Mouse (Mus musculus): Measurements from ENCODE around the gene Slx1b. TPM values are rescaled to one million over a fixed set of nuclear protein-coding genes. Genes with fewer than 3 reads are reported as not detected.
"Not testable (repeated sequence)": the region's sequence is repeated elsewhere in the genome, so short reads cannot be mapped to it uniquely, and the experiment has no call there.

Gene Slx1b
- 10 to 100 TPM; 17.3 to 17.4 TPM for total RNA-seq (2021)
- long read RNA-seq, transcript Slx1b-202 (5 exons, 1,390 nt), result major isoform, 7 of 12 reads
- long read RNA-seq, partial matches to known transcripts, result 2 of 12 reads
- long read RNA-seq, other reads (novel, unspliced or antisense), result 2 of 12 reads

DNA sequence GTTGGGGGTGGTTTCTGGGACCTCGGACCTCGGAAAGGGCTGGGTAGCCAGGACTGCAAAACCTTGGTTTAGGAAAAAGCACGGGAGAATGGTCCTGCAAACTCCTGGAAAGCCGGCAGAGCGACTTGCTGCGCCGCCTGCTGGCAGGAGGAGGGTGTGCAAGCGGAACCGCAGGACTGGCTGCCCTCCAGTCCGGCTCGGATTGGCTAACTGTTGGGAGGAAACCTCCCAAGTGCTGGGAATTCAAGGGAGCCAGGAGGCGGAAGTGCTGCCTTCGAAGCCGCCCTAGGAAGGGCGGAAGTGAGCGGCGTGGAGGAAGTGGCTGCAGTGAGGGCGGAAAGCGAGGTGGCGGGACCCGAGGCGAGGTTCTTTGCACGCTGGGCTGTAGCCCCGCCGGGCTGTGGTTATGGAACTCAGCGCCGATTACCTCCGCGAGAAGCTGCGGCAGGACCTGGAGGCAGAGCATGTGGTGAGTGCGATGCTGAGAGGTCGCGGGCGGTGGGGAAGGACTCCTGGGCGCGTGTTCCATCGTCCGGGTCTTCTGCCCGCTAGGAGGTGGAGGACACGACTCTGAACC is at the start of gene Slx1b:
Gene Slx1b, minus strand, starts transcription at position 154 of the 577 bp plus-strand sequence.
- DNase-seq (ENCODE audit: low spot score in 2 of 2), result peak; percentile 95 to 97

DNA sequence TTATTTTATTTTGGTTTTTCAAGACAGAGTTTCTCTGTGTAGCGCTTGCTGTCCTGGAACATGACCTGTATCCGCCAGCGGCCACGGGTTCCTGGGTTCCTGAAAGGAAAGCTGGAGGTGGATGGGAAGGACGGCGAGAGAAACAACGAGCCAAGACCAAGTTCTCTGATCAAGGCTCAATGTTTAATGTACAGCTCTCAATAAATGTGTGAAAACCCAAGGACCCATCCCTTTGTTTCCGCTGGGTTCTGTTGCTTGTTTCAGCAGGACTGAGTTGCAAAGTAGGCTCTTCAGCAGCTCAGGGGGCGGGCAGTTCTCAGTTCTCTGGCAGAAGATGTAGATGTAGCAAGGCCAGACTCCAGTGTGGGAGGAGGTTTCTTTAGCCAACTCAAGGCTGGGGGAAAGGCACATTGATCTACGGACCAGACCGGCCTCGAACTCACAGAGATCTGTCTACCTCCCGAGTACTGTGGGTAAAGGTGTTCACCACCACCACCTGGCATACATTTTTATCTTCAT is 46.4 kb upstream of the Slx1b start:
- no peak for DNase-seq (ENCODE audit: low spot score in 2 of 2)

DNA sequence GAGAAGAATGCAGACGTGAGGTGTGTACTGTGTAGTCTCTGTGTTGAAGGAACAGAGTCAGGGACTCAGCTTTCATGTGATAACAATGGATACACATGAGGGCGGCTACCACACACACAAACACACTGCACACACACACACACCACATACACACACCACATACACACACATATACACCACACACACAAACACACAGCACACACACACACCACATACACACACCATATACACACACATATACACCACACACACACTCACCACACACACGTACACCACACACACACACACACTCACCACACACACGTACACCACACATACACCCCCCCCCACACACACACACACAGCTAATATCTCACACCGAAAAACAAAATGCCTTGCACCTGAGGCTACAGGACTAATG is 45.9 kb upstream of the Slx1b start:
- no peak for DNase-seq (ENCODE audit: low spot score in 2 of 2)

DNA sequence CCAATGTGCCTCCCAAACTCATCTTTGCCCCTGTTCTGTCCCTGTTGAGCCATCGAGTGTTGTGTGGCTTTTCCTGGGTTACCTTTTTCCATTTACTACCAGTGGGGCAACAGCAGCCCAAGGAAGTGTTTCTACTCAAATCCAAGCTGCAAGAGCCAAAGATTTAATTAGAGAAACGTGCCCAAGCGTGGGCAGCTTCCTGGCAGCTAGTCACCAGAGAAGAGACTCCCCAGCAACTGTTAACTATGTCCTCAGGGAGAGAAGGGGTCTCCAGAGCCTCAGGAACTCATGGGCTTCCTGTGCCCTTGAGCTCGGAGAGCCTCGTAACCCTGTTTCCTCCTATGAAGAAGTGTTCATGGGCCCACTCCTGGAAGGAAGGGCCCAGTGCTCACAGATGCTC is 45.4 kb upstream of the Slx1b start:
- DNase-seq (ENCODE audit: low spot score in 2 of 2), result no peak

DNA sequence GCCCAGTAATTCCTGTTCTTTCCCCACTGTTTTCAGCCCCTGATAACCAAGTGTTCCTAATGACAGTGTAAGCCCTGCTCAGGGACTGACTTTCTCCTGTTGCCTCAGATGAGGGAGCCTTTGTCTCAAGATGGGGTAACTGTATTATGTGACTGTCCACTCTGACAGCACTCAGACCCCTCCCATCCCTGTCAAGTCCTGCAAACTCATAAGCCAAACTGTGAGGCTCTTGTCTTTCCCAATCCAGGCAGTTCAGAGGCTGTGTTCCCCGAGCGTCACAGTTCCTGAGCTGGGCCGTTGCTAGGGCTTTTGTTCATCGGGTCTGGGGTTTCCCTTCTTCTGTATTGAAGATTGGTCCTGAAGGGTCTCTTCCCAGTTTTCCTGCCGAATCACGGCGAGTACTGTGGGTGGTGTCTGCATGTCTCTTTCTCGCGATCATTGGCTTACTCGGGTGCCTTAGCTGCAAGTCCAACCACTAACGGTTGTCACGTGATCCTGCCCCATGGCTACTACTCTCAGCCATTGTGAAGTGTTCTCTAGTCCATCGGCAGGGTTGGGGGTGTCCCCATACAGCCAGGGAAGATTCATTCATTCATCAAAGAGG is 44.6 kb upstream of the Slx1b start:
- no peak for DNase-seq (ENCODE audit: low spot score in 2 of 2)

DNA sequence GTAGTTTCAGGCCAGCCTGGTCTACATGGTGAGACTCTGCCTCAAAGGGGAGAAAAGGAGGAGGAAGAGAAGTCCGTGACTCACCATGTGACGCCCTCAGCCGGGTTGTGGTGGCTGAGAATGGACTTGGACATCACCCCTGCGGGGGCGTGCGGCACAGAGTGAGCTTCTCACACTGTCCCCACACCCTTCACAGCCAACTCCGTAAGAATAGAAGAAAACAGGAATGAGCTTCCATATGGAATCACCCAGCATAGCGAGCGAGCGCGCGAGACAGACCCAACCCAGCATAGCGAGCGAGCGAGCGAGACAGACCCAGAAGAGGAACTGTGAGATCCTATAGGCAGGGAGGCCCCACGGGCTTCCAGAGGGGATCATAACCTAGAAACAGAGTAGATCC is 44.0 kb upstream of the Slx1b start:
- no peak for DNase-seq (ENCODE audit: low spot score in 2 of 2)

DNA sequence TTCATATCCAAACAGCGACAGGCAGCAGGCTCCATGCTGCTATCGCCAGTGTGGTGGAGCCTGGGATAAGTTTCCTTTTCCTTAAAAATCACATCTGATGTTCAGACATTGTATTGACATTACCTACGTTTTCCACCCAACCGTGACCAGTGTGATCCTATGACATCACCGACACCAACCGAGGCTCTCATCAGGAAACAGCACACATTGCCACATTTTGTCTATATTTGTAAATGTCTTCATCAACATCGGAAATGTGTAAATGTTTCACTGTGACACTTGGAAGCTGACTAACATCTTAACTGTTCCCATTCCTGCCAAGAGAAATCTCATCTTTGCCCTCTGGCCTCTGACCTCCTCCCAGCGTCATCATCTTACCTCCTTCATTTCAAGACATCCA is 40.5 kb upstream of the Slx1b start:
- no peak for DNase-seq (ENCODE audit: low spot score in 2 of 2)

DNA sequence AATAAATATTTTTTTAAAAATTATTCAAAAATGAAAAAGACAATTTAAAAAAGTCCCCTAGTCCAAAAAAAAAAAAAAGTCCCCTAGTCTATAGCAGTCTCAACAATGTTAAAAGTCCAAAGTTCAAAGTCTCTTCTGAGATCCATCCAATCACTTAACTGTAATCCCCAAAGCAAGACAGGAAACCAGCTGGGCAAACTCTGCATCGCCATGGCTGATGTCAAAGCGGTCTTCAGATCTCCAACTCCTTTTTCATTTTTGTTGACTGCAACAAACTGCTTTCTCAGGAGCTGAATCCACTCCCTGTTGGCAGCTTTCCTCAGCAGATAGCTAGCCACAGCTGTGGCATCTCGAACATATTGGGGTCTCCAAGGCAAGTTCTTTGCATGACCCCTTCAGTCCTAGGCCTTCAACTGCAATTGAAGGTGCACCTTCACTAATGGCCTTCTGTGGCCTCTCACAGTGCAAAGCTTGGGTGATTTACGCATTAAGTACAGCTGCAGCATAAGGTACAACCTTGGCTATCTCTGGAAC is 34.7 kb upstream of the Slx1b start:
- not testable (repeated sequence) for DNase-seq (ENCODE audit: low spot score in 2 of 2)

DNA sequence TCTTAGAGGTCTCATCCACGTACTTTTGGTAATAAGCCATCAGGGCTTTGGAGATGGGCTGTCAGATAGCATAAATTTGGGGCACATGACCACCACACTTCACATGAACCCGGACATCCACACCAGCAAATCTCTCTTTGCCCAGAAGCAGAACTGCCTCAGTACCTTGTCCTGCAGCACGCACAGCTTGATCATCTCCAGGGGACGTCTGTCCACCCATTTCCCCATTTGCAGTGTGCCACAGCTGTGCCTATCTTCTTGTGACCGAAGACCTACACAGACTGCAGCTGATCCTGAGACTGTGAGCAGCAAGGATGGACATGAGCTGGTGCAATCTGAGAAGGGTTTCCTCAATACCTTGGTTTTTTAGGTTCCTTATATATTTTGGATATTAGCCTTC is 30.1 kb upstream of the Slx1b start:
- no peak for DNase-seq (ENCODE audit: low spot score in 2 of 2)

DNA sequence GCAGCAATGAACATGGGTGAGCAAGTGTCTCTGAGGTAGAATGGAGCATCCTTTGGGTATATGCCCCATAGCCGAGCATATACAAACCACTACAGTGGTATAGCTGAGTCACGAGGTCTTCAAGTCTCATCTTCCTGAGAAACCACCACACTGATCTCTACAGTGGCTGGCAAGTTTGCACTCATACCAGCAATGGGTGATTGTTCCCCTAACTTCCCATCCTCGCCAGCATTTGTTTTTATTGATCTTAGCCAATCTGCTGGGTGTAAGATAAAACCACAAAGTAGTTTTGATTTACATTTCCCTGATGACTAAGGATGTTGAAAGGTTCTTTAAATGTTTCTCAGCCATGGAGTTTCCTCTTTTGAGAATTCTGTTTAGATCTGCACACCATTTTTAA is 29.5 kb upstream of the Slx1b start:
- no peak for DNase-seq (ENCODE audit: low spot score in 2 of 2)

DNA sequence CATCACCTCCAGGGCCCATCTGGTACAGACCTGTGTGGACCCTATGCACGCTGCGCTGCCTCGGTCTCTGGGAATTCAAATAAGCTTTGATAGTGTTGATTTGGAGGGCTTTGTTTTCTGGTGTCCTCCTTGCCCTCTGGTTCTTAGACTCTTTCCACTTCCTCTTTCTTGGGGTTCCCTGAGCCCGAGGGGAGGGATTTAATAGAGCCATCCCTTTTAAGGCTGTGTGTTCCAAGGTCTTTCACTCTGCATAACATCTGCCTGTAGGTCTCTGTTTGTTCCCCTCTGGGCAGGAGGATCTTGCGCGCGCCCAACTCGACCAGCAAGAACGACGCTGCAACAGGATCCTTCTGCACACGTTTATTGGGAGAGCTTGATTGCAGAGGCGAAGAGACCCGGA is 26.1 kb upstream of the Slx1b start:
- no peak for DNase-seq (ENCODE audit: low spot score in 2 of 2)

DNA sequence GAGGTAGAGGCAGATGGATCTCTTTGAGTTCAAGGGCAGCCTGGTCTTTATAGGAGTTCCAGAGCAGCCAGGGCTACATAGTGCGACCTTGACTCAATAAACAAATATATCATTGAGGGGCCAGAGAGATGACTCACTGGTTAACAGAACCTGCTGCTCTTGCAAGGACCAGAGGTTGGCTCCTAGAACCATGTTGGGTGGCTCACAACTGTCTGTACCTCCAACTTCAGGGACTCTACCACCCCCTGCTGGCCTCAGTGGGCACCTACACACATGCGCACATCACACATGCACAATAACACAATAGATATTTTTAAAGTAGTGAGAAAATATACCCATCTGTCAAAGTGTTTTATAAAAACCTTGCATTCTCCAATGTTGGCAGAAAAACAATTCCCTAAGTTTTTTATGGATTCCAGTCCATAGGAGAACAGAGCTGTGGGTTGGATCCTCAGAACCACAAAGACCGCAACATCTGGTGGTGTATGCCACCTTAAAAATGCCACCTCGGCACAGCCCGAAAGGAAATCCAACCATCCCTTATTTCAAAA is 23.3 kb upstream of the Slx1b start:
- peak in 1 of 2 experiments; percentile 49 for DNase-seq (ENCODE audit: low spot score in 2 of 2)

DNA sequence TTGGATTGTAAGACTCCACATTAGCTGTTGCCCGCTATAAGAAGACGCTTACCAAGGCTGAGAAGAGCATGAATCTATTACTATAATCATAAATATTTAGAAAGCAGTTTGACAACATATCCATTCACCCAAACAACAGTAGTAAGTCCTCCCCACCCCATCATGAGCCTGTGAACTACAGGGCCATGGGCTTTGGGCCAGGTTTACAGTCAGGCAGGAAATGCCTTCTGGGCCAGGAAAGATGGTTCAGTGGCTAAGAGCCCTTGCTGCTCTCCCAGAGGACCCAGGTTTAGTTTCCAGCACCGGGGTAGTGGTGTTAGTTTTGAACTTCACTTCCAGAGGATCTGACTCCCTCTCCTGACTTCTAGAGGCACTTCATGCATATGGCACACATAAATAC is 22.0 kb upstream of the Slx1b start:
- DNase-seq (ENCODE audit: low spot score in 2 of 2), result no peak

DNA sequence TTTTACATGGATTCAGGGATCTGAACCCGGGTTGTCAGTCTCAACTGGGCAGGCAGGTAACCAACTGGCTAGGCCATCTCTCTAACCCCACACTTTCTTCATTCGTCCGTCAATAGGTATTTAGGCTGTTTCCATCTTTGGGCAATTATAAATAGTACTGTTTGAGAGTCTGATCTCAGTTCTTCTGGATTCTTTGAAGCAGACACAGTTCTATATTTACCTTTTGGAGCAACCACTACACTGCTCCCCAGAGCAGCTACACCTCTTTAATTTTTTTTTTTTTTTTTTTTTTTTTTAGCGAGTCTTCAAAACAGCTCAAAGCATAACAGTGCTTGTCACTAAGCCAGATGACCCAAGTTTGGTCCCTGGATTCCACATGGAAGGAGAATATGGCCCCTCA is 20.1 kb upstream of the Slx1b start:
- DNase-seq (ENCODE audit: low spot score in 2 of 2), result no peak

DNA sequence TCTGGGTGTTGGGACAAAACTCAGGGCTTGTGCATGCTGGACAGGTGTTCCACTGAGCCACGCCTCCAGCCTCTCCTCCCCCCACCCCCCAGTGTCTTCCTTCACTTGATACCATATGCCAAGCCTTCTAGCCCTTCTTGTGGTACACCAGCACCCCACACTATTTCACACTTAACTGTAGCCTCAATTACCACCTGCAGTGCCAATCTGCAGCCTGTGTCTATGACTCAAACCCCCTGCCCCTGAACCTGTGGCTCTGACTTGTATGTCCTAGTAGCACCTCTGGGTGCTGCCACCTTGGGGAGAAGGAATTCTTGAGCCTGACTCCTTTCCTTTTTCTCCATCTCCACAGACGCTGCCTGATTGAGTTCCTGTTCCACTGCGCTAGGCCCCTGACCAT is 16.3 kb upstream of the Slx1b start:
- no peak for DNase-seq (ENCODE audit: low spot score in 2 of 2)

DNA sequence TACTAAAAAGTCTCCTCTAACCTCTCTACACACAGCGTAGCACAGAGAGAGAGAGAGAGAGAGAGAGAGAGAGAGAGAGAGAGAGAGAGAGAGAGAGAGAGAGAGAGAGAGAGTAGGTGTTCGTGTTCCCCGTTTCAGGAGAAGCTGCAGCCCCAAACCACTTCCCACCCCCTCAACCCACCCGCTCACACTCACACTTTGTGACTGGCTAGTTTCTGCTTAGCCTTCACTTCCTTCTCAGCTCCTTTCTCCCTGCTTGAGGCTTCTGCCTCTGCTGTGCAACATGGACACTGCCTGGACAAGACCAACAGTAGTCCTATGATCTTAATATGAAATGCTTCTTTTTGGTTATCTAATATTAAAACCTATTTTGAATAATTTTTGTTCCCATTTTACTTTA is 14.7 kb upstream of the Slx1b start:
- no peak for DNase-seq (ENCODE audit: low spot score in 2 of 2)

DNA sequence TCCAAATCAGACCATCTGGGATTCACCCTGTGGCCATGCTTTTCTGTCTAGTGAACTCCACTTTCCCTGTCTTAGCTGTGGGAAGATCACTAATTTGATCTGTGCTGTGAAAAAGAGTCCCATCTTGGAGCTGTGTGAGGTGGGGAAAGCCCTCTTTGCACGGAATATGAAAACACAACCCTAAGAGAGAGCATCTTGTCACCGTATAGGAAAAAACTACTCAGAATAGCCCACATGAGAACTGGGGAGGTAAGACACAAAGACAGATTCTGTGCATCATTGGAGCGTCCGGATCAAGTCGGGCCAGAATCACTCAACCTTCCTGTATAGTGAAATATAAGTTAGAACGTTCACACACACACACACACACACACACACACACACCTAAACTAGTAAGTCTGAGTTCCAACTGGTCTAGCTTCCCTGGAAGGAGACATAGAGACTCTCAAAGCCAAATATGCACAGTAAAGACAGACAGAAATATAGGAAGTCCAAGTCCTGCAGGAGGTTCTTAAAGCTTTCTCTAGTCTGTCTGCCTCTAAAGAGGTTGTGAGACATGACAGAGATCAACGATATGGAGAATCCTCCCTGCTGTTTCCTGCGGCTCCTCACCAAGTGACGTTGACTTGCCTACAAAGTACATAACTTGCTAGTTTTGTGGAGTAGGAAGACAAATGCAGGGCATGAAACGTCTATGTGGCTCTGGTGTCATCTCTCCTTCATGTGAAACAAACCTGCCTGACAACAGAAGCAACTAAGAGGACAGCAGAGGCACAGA is 12.8 kb upstream of the Slx1b start:
- no peak for DNase-seq (ENCODE audit: low spot score in 2 of 2)

DNA sequence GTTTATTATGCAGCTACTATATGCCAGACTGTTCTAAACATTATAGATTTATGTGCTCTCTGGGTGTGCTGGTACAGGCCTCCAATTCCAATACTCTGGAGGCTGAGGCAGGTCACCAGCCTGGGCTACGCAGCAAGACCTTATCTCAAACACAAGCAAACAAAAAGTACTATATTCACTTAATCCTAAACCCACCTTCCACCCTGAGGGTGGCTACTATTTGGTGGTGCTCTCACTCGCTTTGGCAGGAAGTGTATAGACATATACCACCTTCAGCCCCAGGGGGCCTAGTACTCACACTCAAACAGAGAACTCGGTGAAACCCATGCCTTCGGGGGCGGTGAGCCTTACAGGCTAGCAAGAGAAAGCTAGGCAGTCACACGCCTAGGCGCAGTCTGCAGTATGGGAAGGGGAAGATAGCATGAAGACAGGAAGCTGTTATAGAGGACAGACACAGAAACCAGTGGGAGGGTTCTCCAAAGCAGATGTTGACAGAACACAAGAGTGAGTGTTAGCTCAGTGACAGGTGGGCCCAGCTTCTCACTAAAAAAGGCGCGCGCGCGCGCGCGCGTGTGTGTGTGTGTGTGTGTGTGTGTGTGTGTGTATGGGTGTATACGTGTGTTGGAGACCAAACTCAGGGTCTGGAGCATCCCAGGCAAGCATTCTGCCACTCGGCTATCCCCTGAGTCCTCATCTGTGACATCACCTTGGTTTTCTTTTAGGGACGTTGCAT is 12.0 kb upstream of the Slx1b start, which contains the start of gene Coro1a:
Gene Coro1a, minus strand, starts transcription at position 346 of the 733 bp plus-strand sequence.
- no peak for DNase-seq (ENCODE audit: low spot score in 2 of 2)

DNA sequence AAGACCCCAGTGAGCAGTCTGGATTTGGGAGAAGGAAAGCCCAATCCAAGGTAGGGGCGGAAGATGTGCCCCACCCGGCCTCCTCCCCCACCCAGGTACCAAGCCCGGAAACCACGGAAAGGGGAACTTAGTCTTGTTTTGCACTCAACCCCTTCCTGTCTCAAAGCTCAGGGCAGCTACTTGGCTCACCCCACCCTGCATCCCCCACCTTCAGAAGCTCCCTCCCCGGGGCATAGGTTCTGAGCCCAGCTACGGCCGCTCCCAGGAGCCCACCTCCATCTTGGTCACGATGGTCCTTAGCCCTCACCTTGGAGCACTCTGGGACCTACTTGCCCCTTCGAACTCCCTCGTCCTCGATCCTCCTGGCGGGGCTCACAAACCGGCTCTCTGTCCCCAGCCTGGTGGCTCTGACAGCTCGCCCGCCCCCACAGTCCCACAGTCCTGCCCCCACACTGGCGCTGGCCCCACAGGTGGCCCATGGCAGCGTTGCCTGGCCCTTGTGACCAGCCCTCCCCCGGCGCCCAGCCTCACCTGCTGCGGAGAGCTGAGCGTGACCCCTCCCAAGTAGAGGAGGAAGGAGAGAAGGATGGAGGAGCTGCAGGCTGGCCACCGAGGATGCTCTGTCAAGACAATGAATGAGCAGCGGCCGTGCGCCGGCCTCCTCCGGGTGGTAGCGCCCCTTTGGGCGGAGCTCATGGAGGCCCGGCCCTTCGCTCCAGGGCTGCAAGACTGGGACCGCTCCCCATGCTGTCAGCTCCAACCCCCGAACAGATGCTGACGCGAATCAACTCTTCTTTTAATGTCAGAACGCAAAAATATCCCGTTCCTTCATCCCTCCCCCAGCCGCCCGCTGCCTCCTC is 8.8 kb upstream of the Slx1b start:
- peak; percentile 90 to 94 for DNase-seq (ENCODE audit: low spot score in 2 of 2)

DNA sequence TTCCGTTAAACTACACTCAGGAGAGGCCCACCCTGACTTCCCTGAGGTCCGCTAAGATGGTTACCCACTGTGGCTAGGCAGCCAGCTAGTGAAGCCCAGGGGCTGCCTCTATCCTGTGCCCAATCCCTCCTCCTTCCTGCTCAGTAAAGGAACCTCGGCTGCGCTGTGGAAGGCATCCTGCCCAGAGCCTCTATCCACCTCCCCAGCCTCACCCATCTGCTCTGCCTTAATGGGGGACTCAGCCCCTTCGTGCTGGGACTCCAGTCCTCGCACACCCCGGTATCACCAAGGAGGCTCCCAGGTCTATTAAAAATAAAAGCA is 8.1 kb upstream of the Slx1b start:
- peak in 1 of 2 experiments; percentile 48 for DNase-seq (ENCODE audit: low spot score in 2 of 2)
